Mouse (Mus musculus) gastrocnemius, adult 8-10 months (tissue): ENCODE data around the gene Ptger3. TPM values are rescaled to one million over a fixed set of nuclear protein-coding genes. Genes with fewer than 3 reads are reported as not detected.

ENCODE experiments used
- DNase-seq, 2 experiments: peaks; one replicate each; pipeline ENCODE4 v3.0.0; 2022; ENCODE audit warnings: low spot score in 2 of 2
- total RNA-seq, 4 experiments: library from RNA; stranded (reverse); gene quantifications; 2 replicates each; pipeline ENCODE4 v1.2.4; 2022

Gene Ptger3
- total RNA-seq, 4 experiments from 2014 or later: 0.24 to 1.4 (median 0.85) TPM

- DNase-seq: no peak
Observed at GRCm38 (mm10) chr3:157582626-157583405, 16.1 kb downstream of the Ptger3 start.

- DNase-seq: no peak
Observed at GRCm38 (mm10) chr3:157597837-157598379, 31.2 kb downstream of the Ptger3 start.

- no peak for DNase-seq
Observed at GRCm38 (mm10) chr3:157604684-157605410, 38.2 kb downstream of the Ptger3 start.

- DNase-seq: no peak
Observed at GRCm38 (mm10) chr3:157605411-157605740, 38.7 kb downstream of the Ptger3 start.

GRCm38 (mm10) chr3:157613542-157613941 lies 46.9 kb downstream of the Ptger3 start:
- no peak for DNase-seq

- DNase-seq: no peak
Observed at GRCm38 (mm10) chr3:157616949-157617348, 50.3 kb downstream of the Ptger3 start.

GRCm38 (mm10) chr3:157627407-157627806 lies 60.7 kb downstream of the Ptger3 start:
- DNase-seq: no peak

- no peak for DNase-seq
Observed at GRCm38 (mm10) chr3:157630671-157631070, 64.0 kb downstream of the Ptger3 start.

GRCm38 (mm10) chr3:157631383-157631782 lies 64.7 kb downstream of the Ptger3 start:
- no peak for DNase-seq

- no peak for DNase-seq
Observed at GRCm38 (mm10) chr3:157634431-157634830, 67.7 kb downstream of the Ptger3 start.

GRCm38 (mm10) chr3:157635713-157636112 lies 69.0 kb downstream of the Ptger3 start:
- no peak for DNase-seq

GRCm38 (mm10) chr3:157636887-157637286 lies 70.2 kb downstream of the Ptger3 start:
- peak in 1 of 2 experiments; percentile 7 for DNase-seq

GRCm38 (mm10) chr3:157637341-157637740 lies 70.6 kb downstream of the Ptger3 start:
- no peak for DNase-seq

- DNase-seq: no peak
Observed at GRCm38 (mm10) chr3:157641634-157642033, 74.9 kb downstream of the Ptger3 start.

GRCm38 (mm10) chr3:157661622-157662021 lies 94.9 kb downstream of the Ptger3 start:
- no peak for DNase-seq

GRCm38 (mm10) chr3:157664486-157665041 lies 97.9 kb downstream of the Ptger3 start:
- DNase-seq: no peak

- no peak for DNase-seq
Observed at GRCm38 (mm10) chr3:157665471-157665870, 98.8 kb downstream of the Ptger3 start.

GRCm38 (mm10) chr3:157666142-157666541 lies 99.5 kb downstream of the Ptger3 start:
- DNase-seq: no peak

GRCm38 (mm10) chr3:157686105-157686504 lies 119.4 kb downstream of the Ptger3 start:
- DNase-seq: no peak

- DNase-seq: no peak
Observed at GRCm38 (mm10) chr3:157688419-157689162, 121.9 kb downstream of the Ptger3 start.
